Mouse (Mus musculus): ENCODE measurements around the gene Gm3248.
A peak's percentile ranks its signal among the peaks of the same experiment; 100 is the strongest.
"Not testable (repeated sequence)": the region's sequence is repeated elsewhere in the genome, so short reads cannot be mapped to it uniquely, and the experiment has no call there.

Gene Gm3248

DNA sequence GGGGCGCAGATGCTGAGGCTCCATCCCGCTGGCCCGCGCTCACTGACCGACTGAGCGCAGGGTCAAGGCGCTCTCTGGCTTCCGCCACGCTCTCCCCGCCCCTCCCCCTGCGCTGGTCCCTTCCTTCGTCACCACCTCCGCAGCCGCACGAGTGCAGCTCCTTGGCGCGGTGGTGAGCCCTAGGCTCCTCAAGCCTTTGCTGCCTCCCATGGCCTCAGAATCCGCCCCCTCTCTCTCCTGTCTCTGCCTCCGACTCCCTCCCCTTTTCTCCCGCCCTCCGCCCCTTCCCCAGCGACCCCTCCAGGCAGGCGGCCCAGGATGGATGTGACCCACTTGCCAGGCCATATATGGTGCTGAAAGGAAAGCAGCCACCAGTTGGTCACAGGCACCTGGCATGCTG lies at the start of gene Gm3248:
TSS of gene Gm3248 (minus strand) at position 111 of the 400 bp plus-strand sequence.
- peak; percentile 21 for DNase-seq

DNA sequence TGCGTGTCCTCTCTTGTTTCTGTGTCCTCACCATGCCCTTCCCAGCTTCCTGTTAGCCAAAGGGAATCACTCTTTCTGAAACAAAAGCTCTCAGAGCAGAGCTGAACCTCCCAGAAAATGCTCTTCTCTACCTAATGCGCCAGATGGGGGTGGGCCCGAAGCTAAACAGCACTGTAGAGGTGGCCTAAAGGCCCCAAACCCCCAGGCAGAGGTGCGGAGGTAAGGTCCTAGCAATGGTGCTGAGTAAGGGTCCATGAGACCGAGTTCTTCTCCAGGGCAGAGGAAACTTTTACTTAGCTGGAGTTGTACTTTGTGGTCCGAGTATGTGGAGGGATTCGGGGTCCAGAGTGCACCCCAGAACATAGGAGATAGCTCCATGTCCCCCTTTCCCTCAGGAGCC lies 25.6 kb upstream of the Gm3248 start:
- DNase-seq, result not testable (repeated sequence)

DNA sequence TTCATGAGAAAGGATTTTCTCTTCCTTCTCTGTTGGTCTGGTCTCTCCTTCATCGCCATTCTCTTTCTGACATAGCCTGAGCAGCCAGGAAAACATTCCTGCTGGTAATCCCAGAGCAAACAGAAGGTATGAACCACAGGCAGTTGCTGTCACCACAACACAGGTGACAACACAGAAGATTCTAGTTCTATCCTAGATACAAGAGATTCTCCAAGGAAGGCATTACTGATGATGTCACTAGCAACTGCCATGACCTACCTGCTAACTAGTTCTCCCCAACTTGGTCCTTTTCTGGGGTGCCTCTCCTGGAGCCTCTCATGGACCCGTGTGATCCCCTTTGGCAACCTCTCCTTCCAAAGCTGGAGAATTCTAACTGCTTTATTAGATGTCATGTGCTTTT lies 17.5 kb upstream of the Gm3248 start, which contains the start of gene Gm3453:
TSS of gene Gm3453 (minus strand) at position 101 of the 400 bp plus-strand sequence.
- DNase-seq, result not testable (repeated sequence)

DNA sequence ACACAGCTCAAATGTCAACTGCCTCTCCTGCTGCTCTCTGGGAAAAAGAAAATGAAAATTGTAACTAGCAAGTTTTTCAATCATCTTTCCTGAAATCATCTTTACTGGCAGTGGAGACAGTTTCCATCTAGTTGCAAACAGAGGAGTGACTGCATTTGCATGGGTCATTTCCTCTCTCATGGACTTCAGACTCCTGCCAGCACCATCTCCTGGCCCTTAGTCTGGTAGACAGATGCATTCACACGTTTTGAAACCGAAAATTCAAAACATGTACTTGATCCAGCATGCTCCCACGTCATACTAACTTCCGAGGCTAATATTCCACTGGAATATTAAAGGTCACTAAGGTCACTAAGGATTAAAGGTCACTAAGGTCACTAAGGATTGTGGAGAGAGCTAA lies 896 bp upstream of the Gm3248 start:
- DNase-seq, result not testable (repeated sequence)

DNA sequence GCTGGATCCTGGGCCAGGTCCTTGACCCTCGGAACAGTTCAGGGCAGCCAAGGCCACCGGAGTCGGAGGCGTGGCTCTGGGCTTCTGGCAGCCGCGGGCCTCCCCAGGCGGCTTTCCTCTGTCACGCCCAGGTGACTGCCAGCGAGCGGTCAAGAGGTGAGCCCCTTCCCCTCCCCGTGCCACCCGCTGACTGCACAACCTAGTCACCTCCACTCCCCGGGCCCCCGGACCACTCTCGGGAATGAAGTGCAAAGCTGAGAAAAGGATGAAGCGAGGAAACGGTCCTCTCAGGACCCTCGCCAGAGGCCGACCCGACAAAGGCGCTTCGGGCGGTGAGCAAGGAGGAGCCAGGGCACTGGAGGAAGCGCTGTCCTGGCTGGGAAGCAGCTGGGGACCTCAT lies 443 bp downstream of the Gm3248 start:
- DNase-seq, result peak; percentile 7

DNA sequence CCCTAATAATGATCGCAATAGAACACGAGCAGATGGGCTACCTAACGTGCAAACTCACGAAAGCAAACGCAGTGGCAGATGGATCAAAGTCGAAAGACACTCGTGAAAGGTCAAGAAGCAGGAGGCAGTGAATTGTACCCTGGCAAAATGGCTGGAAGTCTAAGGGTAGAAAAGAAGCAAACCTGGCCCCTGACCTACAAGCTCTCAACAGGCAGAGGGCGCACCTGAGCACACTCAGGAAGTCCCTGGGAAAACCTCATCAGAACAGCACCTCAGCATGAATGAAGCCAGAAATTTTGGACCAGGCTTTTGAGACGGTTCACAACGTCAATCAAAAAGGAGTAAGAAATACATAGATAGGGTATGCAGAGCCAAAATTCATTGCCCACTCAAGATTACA lies 1.1 kb downstream of the Gm3248 start:
- not testable (repeated sequence) for DNase-seq

DNA sequence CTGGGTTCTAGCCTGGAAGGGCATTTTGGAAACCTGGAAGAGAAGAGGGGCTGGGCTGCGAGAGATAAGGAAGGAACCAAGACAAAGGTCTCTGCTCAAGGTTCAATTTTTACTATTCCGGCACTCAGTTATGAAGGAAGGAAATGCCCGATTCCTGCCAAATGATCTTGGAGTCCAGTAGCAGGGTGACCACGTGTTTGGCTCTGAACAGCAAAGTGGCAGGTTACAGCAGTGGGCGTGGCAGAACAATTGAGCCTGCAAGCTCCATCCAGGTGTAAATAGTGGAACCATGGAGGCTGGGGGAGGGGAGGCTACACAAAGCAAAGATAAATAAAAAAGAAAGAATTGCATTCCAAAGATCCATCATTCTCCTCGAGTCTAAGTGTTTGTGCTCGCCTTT lies 38.3 kb downstream of the Gm3248 start:
- not testable (repeated sequence) for DNase-seq

DNA sequence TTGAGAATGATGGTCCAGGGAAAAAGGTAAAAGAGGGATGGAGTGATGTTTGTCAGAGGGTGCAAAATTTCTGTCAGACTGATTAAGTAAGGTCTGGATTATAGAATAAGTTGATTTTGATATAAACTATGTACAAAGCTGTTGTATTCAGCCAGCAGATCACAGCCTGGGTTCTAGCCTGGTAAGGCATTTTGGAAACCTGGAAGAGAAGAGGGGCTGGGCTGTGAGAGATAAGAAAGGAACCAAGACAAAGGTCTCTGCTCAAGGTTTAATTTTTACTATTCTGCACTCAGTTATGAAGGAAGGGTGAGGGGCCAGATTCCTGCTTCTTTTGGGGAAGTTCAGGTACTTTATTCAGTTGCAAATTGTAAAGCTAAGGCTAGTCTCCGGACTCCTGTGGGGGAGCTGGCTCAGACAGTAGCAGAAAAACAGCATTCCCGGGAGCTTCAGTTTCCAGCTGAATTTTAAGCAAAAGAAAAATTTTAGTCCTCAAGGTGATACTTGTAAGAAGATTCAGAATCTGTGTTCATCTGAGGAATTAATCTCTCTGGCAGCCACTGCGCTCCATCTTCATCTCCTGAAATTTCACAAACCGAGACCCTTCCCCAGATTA lies 43.1 kb downstream of the Gm3248 start:
- DNase-seq, result not testable (repeated sequence)

DNA sequence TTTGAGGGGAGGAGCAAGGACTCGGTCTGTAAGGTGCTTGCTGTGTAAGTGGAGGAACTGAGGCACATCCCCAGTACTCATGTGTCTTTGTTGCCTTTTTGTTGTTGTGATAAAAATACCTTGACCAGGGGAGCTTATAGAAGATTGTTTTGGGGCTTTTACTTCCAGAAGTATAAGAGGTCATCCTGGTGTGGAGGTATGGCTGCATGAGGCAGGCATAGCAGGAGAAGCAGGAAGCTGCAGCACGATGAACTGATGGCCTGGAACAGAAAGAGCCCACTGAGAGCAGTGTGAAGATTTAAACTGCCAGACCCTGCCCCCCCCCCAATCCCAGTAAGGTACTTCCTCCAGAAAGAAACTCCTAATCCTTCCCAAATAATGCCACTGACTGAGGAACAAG lies 47.8 kb downstream of the Gm3248 start:
- not testable (repeated sequence) for DNase-seq
